Mouse (Mus musculus): ENCODE measurements around the gene Crb2.

Gene Crb2

GRCm38 (mm10) chr2:37776016-37776415, at the start of gene Crb2:
Crb2 (plus strand) TSS chr2:37776249.
- DNase-seq (ENCODE audit: extremely low read depth, low read depth, low spot score): no peak

GRCm38 (mm10) chr2:37731241-37731801, 44.7 kb upstream of the Crb2 start:
- no peak for DNase-seq (ENCODE audit: extremely low read depth, low read depth, low spot score)

DNA sequence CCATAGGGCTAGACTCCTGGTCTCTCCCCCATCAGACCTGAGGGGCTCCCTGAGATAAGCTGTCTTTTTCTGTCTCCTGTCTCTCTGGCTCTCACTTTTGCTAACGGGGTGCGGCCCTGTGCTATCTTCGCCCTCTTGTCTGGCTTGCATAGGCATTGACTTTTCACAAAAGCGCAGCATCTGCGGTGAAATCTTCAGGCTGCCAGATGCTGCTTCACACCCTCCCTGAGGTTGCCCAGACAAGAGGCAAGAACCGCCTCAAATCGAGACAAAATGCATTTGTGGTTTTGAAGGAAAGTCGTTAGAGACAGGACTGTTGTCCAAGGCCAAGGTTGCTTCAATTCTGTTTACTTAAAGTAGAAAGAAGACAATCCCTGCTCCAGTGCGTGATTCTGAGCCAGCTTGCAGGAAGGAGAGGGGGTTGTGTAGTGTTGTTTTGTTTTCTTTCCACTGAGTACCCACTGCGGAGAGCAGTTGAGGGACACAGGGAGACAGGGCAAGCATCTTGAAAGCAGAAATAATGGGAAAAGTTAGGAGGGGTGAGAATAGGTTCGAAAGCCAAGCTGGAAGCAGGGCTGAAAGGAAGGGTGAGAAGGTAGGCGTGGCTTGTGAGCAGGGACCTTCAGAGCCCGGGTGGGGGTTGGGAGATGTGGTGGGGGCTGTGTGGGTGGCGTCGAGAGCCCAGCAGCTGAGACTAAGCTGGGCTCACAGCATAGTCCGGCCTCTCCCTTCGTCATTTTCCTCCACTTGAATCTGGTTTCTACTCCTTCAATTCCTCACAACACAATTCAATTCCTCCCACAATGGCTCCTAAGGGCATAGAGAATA, 40.9 kb upstream of the Crb2 start:
- no peak for DNase-seq (ENCODE audit: extremely low read depth, low read depth, low spot score)

DNA sequence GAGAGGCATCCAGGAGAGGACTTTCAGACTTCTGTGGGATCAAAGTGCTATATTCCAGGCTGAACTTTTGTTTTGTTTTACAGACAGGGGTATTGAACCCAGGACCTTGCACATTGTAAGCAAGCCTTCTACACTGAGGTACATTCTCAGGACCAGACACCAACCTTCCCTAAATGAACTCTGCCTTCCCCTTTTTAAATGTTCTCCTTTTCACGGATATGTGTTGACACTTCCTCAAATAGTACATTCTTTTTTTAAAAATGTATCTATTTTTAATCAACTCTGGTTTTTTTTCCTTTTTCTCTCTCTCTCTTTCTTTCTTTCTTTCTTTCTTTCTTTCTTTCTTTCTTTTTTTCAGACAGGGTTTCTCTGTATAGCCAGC, 40.3 kb upstream of the Crb2 start:
- no peak for DNase-seq (ENCODE audit: extremely low read depth, low read depth, low spot score)

GRCm38 (mm10) chr2:37741806-37742554, 34.1 kb upstream of the Crb2 start:
- peak; percentile 42 for DNase-seq (ENCODE audit: extremely low read depth, low read depth, low spot score)

GRCm38 (mm10) chr2:37744773-37745395, 31.2 kb upstream of the Crb2 start:
- no peak for DNase-seq (ENCODE audit: extremely low read depth, low read depth, low spot score)

- DNase-seq (ENCODE audit: extremely low read depth, low read depth, low spot score): no peak
Observed at GRCm38 (mm10) chr2:37746293-37747049, 29.6 kb upstream of the Crb2 start.

GRCm38 (mm10) chr2:37747909-37748308, 28.1 kb upstream of the Crb2 start:
- DNase-seq (ENCODE audit: extremely low read depth, low read depth, low spot score): no peak

GRCm38 (mm10) chr2:37748442-37749066, 27.5 kb upstream of the Crb2 start:
- DNase-seq (ENCODE audit: extremely low read depth, low read depth, low spot score): no peak

- DNase-seq (ENCODE audit: extremely low read depth, low read depth, low spot score): no peak
Observed at GRCm38 (mm10) chr2:37749323-37749722, 26.7 kb upstream of the Crb2 start.

GRCm38 (mm10) chr2:37751114-37751513, 24.9 kb upstream of the Crb2 start:
- DNase-seq (ENCODE audit: extremely low read depth, low read depth, low spot score): no peak

DNA sequence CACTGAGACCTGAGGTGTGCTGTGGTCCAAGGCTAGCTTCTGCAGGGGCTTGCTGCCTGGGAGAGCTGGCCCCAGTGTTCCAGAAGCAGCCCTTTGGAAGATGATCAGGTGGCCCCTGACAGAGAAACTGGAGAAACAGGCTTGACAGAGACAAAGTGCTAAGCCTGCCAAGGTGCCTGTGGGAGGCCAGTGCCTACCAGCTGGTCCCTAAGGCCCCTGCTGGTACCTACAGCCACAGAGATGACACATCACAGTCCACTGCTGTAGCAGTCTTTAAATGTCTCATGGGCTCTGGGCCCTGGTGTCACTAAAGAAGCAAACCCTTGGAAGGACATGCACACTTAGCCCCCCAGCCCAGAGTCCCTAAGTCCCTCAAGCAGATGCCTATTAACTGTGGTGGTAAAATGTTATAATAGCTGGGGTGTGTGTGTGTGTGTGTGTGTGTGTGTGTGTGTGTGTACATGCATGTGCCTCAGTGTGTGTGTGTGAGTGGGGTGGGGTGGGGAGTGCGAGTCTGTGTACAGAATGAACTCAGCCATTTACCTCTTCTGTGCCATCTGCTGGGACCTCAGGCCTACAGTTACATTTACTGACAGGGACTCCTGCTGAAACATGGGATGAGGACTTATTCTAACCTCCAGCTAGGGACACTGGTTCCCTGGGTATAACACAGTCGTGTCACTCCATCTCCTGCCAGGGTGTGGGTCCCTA, 19.7 kb upstream of the Crb2 start:
- DNase-seq (ENCODE audit: extremely low read depth, low read depth, low spot score): no peak

DNA sequence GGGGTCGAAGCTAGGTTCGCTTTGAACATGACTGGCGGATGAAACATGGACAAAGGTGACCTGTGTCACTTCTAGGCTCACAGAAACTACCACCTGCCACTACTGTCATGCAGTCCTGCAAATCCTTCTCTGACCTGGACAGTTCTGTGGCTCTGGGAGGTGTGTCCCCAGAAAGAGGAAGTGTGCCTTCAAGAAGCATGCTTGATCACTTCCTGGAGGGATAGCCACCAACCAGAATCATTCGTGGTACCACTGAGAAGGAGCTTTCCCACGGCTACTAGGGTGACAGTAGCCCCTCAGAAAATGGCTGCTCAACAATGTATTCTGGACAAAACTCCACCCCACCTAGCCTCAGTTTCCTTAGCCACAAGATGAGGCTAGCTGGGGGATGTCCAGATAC, 19.0 kb upstream of the Crb2 start:
- no peak for DNase-seq (ENCODE audit: extremely low read depth, low read depth, low spot score)

DNA sequence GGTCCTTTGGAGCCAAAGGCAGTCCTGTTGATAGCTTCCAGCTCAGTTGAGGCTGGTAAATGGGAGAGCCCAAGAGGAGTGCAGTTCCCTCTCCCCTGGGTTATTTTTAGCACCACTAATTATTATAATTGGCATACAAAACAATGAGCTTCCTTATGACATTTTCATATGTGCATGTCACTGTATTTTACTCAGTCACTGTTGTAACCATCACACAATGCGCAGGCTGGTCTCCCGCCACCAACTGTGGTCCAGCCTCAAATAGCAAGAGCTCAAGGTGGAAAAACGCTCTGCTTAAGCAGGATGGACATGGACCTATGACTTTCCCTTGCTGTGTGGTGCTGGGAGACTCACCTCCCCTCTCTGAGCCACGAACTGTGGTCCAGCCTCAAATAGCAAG, 18.3 kb upstream of the Crb2 start:
- no peak for DNase-seq (ENCODE audit: extremely low read depth, low read depth, low spot score)

DNA sequence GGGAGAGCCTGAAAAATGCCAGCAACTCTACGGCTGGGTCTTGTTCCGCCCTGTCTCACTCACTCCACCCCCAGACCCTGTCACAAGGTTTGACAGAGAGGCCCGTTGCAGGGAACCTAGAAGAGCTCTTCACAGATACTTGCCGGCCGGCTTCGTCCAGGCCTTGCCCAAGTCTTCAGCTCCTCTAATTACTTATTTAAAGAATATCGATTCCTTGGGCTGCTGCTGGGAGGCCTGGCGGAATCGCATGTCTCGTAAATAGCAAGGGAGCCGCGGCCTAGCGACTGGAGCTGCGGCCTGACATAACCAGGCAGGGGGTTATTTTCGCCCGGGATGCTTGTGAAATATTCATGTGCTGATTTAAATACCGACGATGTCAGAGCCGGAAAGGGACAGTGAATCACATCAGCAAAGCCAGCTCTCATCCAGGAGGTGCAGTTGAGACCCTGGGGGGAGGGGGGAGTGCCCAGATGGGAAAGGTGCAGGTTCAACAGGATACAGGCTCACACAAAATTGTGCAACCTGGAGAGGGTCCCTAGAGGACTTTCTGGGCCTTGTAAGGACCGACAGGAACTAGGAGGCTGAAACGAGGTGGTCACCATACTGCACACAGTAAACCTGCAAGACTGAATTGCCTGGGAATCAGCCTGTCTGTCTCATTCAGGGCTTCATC, 17.6 kb upstream of the Crb2 start:
- DNase-seq (ENCODE audit: extremely low read depth, low read depth, low spot score): no peak

GRCm38 (mm10) chr2:37760633-37761032, 15.4 kb upstream of the Crb2 start:
- no peak for DNase-seq (ENCODE audit: extremely low read depth, low read depth, low spot score)

DNA sequence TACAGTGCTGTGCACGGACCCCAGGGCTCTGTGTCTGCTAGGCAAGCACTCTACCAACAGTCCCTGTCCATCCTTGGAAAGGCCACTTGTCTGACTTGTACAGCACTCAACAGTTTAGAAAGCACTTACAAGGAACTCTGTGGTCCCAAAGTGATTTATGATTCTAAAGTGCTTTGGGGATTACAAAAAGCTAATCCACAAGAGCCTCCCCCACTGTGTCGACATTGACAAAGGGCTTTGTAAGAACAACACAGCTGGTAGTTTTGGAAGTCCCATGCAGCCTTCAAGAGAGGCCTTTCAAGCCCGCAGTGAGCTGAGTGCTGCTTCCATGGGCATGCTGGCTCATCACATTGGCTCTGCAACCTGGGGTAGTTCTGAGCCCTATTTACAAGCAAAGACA, 12.4 kb upstream of the Crb2 start:
- DNase-seq (ENCODE audit: extremely low read depth, low read depth, low spot score): peak; percentile 76

DNA sequence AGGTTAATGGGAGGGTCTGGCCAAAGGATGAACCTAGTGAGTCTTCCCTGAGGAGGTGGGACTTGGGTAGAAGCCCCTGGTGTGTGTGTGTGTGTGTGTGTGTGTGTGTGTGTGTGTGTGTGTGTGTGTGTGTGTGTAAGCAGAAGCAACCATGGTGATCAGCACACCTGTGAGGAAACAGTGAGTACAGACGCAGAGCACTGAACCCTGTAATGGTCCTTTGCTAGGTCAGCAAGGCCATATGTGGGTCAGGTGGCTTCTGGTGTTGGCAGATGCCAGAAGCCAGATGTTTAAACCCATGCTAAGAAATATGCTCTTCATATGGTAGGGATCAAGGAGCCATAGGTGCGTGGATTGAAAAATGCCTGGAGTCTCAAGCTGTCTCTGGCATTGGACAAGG, 11.5 kb upstream of the Crb2 start:
- no peak for DNase-seq (ENCODE audit: extremely low read depth, low read depth, low spot score)

DNA sequence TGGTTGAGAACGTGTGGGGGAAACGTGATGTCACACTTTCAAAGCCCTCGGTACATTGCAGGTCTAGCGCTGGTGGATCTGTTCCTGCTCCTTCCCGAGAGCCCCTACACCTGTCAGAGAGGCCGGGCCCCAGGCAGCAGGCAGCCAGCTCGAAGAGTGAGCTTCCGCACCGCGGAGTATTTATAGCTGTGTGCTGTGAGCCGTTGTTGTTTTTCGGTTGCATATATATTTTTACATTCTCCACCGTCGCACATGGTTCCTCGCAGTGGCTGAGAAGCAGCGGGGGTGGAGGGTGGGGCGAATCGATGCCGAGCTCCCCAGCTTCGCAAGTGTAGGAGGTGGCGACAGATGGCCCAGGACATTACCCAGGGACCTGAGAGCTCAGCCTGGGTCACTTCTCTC, 11.0 kb upstream of the Crb2 start:
- no peak for DNase-seq (ENCODE audit: extremely low read depth, low read depth, low spot score)
